Mouse (Mus musculus) cerebellum, adult (tissue): ENCODE measurements around the gene Ceacam16.

Source experiments
- ATAC-seq: cut with Nextera tagmentation; 2 replicates; pipeline ENCODE4 v1.9.2; 2017; ENCODE audit warnings: mild to moderate bottlenecking, moderate library complexity, mixed read lengths; ENCODE audit not compliant: insufficient number of reproducible peaks, low FRiP score, low TSS enrichment

Ceacam16 gene

DNA sequence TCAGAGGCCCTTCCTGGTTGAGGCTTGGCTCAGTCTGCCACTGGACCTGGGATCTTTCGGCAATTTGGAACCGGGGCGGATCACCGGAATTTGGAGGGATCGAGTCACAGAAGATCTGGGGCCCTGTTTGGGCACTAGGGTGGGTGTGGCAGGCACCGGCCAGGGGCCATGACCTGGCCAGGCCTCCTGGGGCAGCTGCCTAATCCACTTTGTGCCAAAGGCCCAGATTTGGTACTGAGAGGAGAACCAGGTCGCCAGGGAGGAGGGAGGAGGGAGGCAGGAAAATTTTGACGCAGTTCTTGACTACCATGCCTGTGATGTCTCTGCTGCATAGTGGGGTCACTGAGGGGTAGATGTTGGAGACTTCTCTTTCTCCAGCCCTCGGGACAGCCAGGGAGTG is at the start of gene Ceacam16:
Gene Ceacam16, minus strand, starts transcription at position 101 of the 400 bp plus-strand sequence.
- ATAC-seq, result no peak

DNA sequence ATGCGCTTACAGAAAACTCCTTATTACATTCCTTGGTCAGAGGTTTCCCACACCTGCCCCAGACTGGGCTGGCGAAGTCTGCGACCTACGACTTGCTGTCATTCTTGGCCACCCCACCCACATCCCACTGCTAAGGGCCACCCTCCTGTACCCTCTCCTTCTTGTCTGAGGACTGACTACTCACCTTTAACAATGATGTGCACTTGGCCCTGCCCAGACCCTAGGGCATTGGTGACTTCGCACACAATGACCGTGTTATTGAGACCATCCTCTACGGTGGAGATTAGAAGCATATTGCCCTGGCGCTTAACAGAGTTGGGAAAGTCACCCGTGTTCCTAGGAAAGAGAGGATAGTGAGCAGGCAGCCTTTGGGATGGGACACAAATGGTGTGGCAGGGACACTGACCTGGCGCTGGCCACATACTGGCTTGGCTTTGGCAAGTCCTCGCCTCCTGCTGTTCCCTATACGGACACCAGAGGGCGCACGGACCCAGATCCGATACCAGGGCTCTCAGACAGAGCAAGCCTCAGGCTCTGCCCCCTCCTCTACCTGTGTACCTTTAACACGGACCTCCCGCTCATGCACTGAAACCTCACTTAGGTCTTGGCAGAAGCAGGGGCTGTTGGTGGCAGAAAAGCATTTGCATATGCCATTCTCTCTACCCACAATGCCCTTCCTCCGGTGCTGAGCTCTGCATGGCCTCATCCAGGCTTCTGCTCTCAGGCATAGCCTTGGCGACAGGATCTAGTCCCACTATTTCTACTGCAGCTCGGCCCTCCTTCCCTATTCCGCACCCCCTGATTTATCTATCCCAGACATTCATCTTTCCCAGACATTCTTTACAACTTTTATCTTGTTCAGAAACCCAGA is 49.6 kb upstream of the Ceacam16 start:
- no peak; the same call in 1 of the 2 replicates for ATAC-seq

DNA sequence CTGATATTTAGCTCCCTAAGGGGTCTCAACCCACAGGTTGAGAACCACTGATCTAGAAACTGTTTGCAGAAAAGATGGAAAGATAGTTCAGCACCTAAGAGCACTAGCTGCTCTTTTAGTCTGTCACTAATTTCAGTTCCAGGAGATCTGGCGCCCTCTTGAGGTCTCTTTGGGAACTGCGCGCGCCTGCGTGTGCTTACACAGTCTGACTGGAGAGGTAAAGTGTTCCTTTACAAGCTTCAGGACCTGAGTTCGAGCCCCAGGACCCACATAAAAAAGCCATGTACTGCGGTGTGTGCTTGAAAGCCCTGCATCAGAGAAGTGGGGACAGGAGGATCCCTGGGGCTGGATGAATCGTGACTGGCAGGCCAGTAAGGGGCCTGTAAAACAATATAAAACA is 28.8 kb upstream of the Ceacam16 start:
- ATAC-seq, result no peak

DNA sequence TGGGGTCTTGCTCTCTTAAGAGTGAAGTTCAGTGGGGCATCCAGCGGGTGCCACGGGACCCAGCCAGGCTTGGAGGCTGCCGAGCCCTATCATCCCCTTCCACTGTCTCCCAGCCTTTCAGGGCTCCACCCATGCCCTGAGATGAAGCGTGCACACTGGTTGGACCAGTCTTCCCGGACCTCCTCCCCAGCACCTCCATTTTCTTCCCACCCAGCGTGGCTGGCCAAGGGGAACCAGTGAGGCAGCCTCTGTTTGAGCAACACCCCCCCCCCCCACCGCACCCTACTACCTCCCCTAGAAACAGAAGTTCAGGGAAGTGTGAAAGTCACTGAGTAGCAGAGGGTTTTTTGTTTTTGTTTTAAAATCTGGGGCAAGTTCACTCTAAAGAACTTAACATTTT is 26.8 kb upstream of the Ceacam16 start, which contains the start of gene Ceacam19:
Gene Ceacam19, minus strand, starts transcription at position 117 of the 400 bp plus-strand sequence.
- no peak for ATAC-seq

DNA sequence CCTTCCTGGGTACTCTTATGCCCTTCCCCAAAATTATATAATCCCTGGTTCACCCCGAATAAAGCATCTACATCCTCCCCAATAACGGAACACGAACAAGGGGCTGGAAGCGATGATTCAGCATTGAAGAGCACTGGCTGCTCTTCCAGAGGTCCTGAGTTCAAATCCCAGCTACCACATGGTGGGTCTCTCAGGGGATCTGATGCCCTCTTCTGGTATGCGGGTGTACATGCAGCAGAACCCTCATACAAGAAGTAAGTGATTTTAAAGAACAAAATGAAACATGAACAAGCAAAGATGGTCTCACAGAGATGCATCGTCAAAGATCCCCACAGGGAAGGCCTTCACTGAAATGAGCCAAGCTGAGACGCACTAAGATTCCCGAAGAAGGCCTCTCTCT is 19.7 kb upstream of the Ceacam16 start:
- no peak for ATAC-seq

DNA sequence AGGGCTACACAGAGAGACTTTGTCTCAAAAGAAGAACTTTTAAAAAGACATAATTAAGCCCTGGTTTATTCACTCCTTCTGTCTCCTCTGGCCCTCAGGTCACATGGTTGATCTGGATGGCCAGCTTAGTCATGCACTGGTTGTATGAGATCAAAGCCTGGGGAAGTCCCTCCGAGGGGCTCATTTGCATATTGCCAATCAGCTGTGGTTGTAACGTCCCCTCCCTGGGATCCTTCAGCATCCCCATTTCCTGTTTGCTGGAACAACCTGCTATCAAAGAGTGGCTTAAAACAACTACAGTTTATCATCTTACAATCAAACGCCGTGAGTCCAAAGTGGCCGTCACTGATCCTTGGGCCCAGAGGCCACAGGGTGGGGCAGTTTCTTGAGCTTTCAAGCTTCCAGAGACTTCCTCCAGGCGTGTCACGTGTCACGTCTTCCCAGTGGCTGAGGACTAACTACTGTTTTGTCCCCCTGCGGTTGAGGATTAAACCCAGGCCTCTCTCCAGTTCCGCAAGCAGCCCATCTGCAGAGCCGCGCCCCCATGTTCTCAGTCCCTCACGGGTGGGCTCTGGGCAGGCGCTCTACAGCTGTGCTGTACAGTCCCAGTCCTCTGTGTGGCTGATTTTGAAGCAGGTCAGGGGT is 15.8 kb upstream of the Ceacam16 start:
- ATAC-seq, result no peak

DNA sequence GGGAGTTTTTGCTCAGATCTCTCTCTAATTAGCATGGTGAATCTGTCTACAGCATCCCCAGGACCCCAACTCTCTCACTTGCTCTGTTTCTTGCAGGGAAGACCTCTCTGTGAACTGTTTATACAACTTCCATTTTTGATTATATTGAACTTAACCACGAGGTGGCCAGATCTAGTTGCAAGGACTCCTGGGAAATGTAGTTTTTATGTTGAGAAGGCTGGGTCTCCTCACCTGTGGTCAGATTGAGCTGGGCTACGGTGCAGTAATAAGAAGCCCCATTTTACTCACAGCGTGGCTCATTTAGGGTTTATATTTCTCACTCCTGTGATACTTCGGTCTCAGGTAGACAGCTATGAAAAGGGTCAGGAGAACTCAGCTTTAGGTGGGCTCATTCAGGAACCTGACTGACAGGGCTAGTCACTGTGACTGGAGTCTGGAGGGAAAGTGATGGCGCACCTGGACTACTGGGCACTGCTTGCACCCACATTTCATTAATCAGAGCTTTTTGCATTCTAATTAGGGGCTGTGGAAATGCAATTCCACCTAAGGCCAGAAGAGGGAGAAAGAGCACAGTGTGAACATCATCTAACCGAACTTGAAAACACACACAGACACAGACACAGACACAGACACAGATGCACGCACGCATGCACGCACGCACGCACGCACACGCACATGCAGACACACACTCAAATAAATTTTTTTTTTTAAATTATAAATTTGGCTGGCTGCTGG is 15.0 kb upstream of the Ceacam16 start:
- no peak for ATAC-seq

DNA sequence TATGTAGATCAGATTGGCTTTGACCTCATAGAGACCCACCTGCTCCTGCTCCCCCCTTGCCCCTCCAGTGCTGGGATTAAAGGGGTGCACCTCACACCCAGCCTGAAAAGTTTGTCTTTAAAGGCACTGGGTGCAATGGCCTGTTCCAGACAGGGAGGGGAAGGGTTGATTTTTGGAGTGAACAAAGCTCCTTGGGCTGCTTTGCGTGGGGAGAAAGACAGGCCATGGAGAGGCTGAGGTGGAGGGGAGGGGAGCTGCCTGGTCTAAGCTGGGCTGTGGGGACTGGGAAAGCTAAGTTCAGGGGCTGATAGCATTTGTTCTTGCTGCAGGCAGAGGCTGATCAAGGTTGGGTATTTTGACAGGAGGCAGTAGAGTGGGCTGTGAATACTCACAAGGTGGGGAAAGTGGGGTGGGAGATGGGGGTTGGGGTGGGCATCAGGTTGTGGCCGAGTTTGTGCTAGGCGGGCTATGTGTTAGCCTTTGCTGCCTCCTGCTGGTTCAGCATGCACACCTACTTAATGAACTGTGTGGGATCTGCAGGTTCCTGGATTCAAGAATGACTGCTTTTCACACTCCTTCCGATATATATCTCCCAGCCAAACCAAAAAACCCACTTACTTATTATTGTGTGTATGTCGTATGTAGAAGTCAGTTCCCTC is 11.0 kb upstream of the Ceacam16 start:
- no peak for ATAC-seq

DNA sequence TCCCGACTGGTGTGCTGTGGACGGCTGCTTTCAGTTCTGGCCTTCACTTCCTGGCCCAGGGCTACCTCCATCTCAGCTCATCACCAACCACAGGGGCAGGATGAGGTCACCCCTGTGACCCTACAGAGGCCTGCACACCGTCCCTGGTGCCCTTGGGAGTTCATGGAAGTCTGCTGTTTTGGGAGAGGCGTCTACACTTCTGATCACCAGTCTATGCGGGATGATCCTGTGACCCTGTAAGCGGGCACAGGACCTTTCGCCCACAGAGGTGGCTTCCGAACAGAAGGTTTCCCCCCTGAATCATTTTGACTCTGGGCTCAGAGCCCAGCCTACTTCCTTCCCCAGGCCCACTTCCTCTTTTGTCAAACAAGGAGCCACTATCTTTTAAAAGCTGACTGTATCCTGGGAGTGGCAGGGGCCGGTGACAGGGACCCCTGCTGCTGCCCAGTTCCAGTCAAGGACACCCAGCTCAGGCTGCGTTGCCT is 10.1 kb upstream of the Ceacam16 start:
- no peak for ATAC-seq

DNA sequence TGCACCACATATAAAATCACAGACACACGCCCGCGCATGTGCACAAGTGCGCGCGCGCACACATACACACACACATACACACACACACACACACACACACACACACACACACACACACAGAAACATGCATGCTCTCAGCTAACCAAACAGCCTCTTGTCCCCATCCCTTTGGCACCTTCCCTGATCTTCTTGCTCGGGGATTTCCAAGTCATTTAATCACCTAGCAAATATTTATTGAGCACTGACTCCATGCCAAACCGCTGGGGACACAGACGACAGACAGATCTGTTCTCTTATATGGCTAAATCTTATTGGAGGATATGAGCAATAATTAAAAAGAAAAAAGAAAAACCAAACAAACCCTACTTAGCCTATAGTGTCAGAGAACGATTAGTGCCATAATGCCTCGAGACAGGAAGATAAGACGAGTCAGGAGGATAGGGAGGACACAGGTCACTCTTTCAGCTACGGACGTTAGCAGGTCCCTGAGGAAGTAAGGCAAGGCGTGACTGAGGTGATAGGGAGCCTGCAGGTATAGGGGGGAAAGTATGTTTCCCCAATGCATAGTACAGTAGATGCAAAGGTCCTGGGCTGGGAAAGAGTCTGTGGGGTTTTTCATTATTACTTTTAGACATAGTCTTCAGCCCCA is 6.8 kb upstream of the Ceacam16 start:
- ATAC-seq, result no peak

DNA sequence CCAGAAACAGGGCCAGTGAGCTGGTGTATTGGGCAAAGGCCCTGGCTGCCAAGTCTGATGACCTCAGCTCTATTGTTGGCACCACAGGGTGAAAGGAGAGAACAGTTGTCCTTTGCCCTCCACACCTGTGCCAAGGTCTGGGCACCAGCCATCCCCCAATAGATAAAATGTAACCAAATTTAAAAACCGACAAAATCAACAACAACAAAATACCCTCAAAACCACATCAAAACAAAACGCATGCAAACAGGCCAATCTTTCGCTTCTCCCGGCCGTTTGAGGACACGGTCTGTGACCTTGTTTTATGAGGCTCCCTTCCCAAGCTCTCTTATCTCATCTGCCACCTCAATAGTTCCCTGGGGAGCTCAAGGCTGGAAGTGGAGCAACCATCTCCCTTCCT is 5.4 kb upstream of the Ceacam16 start:
- no peak for ATAC-seq

DNA sequence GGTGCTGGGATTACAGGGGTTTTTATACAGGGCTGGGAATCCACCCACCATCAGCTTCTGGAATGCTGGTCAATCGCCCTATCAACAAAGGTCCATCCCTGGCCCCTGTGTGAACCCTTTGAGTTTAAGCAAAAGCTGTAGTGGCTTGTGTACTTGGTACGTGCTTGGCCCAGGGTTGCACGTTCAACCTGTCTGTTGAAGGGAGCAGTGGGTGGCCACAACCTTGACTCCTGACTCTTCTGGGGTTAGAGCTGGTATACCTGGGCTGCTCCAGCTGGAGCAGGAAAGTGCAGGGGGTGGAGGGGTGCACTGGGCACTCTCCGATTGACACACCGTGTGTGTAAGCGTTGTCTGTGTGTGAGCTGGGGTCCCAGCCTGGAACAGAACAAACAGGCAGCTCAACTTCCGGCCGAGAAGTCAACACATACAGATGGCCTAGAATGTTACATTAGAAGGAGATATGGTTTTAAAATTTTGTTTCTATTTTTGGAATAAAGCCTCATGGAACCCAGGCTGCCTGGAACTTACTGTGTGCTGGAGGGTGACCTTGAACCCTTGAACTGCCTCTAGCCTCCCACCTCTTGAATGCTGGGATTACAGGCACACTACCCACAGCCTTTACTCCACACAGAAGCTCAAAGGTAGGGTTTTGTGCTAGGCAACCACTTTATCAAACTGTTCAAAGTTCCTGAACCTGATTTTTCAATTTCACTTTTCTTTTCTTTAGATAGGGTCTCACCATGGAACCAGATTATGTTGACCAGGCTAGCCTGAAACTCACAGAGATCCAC is 4.3 kb upstream of the Ceacam16 start:
- no peak for ATAC-seq

DNA sequence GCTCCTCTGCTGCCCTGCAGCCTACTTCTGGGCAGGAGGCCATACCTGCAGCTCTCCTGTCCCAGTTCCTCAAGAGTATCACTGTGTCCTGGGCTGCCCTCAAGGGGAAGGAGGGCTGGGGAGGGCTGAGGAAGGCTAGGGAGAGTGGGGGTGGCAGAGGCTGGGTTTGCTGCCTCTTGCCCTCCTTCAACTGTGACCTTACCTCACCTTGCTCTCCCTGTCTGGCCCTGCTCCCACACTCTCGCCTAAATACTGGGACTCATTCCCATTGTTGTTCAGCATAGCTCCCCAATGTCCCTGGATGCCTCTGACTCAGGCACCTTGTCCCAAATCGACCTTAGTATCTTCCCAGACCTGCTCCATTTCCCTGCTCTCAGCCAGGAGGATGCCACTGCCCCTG is 3.1 kb upstream of the Ceacam16 start:
- ATAC-seq, result peak; percentile 40; the same call in 1 of the 2 replicates

DNA sequence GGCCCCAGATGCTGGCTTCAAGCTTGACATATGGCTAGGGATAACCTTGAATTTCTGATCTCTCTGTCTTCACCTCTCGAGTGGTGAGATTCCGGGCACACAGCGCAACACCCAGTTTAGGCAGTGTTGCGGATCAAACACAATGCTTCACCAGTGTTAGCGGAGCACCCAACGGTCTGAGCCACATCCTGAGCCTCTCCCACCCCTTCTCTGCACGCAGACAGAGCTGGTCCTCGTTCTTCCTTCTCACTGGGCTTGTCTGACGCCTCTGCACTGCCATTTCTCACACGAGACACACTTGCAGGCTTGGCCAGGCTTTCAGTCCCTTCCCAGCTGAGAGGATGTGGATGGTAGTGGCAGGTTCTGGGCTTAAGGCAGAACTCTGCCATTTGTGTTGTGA is 1.4 kb downstream of the Ceacam16 start:
- ATAC-seq, result no peak

DNA sequence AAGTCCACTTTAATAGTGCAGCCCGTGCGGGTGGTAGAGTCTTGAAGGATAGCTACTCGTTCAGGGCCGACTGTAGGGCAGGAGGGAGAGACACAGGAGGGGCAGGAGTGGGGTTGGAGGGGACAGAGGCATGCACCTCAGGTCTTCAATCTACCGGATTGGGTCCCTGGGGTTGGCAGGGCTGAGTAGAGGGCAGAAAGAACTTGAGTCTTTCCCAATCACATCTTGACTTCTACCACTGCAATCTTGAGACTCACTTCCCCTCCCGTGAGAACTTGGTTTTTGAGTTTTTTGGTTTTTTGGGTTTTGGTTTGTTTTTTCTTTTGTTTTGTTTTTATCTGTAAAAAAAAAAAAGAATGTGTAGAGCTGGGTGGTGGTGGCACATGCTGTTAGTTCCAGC is 4.8 kb downstream of the Ceacam16 start:
- ATAC-seq, result no peak

DNA sequence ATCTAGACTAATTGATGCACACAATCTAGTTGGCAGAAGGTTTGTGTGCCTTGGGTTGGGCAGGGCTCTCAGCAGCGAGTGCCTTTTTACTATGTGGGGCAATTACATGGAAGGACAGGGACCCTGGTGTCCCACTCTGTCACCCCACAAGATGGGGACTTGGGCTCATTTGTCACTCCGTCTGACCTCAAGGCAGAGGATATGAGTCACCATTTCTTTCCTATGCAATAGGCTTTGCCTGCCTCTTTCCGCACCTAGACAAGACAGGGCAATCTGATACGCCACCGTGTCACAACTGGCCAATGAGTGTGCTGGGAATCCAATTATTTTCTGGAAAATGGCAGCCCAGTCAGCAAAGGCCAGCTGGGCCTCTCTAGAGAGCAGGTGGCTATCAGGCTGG is 5.4 kb downstream of the Ceacam16 start:
- ATAC-seq, result no peak

DNA sequence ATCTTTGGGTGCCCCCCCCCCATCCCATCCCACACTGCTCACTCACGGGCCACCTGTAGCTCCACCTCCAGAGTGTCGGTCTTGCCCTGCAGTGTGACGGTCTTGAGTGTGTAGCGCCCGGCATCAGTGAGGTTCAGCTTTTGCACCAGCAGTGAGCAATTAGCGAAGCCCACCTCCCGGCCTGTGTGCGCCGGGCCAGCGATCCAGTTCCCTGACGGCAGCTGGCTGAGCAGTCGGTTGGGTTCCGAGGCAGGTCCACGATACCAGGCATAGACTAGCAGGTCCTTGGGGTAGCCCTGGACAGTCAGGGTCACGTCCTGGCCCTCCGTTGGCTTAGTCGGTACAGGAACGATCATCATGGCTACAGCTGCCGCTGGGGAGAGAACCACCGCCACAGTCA is 7.6 kb downstream of the Ceacam16 start:
- no peak for ATAC-seq

DNA sequence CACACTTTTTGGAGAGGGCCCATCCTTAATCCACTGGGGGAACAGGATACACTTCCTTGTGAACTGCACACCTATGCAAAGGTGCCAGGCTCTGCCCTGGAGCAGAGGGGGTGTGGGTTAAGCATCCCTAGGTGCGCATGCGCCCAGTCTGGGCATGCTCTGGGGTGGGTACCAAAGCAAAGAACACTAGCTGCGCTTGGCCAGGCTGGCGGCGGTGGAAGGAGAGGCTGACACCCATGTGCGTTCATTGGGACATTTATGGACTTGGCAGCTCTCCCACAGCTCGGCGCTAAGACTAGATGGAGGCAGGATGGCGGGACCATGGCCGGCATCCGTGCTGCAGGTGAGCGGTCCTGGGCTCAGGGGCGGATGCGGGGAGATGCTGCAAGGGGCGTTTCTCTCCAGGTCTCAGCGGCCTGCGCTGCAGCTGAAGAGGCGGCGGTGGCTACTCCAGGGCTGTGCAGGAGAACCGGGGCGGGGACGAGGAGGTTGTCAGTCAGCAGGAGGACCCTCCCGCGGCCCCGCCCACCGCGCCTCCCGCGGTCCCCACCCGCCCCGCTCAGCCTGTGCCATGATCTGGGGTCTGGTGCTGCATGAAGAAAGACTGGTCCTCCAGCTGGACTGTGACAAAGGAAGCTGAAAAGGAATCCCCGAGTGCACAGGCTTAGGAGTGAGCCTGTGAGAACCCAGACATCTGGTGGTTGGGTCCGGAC is 9.1 kb downstream of the Ceacam16 start, which contains the start of gene Gm19345:
Gene Gm19345, plus strand, starts transcription at position 146 of the 713 bp plus-strand sequence.
- ATAC-seq, result no peak
